Mouse (Mus musculus) neural tube, embryonic 14.5 days (tissue): ENCODE measurements around the gene Steap3. TPM values are rescaled to one million over a fixed set of nuclear protein-coding genes. Genes with fewer than 3 reads are reported as not detected.

Source experiments
- ATAC-seq: fragments of 200-750 bp; cut with Nextera tagmentation; 2 replicates; pipeline ENCODE4 v1.8.0; 2017; ENCODE audit warnings: low read depth, mild to moderate bottlenecking, moderate TSS enrichment, moderate library complexity
- H3K27ac ChIP-seq: fragments of 300-500 bp; sonication (generic); 2 replicates; pipeline ENCODE4 v1.5.1; 2014; ENCODE audit warnings: low read depth, mild to moderate bottlenecking, control low read depth, low read length, moderate library complexity, mixed read lengths
- H3K27me3 ChIP-seq: fragments of 300-500 bp; sonication (generic); 2 replicates; pipeline ENCODE4 v1.6.1; 2014; ENCODE audit warnings: low read length; ENCODE audit not compliant: control insufficient read depth, insufficient read depth
- H3K36me3 ChIP-seq: fragments of 300-500 bp; sonication (generic); 2 replicates; pipeline ENCODE4 v1.6.1; 2014; ENCODE audit warnings: low read length, mixed read lengths; ENCODE audit not compliant: control insufficient read depth, insufficient read depth
- H3K4me1 ChIP-seq: fragments of 300-500 bp; sonication (generic); 2 replicates; pipeline ENCODE4 v1.6.1; 2014; ENCODE audit warnings: low read length; ENCODE audit not compliant: control insufficient read depth, insufficient read depth
- H3K4me2 ChIP-seq: fragments of 300-500 bp; sonication (generic); 2 replicates; pipeline ENCODE4 v1.6.1; 2014; ENCODE audit warnings: mild to moderate bottlenecking, low read depth, low read length, control low read depth
- H3K4me3 ChIP-seq: fragments of 300-500 bp; sonication (generic); 2 replicates; pipeline ENCODE4 v1.5.1; 2014; ENCODE audit warnings: low read depth, low read length, control low read depth, mixed read lengths
- H3K9ac ChIP-seq: fragments of 300-500 bp; sonication (generic); replicated peaks from 2 replicates; pipeline ENCODE4 v1.6.1; 2014; ENCODE audit warnings: low read depth, mild to moderate bottlenecking, control low read depth, low read length, mixed read lengths
- H3K9me3 ChIP-seq: fragments of 300-500 bp; sonication (generic); 2 replicates; pipeline ENCODE4 v1.6.1; 2016; ENCODE audit warnings: low read length; ENCODE audit not compliant: control insufficient read depth
- WGBS: fragments of 180-500 bp; shearing (Covaris S2); extraction: QIAGEN DNeasy Blood & Tissue Kit; methylation state at CpG from one replicate; pipeline ENCODE4 v1.1.7; 2014; 5-methylcytosine and 5-hydroxymethylcytosine counted together
- polyA plus RNA-seq: library from polyadenylated mRNA; unstranded; fragments of >200 nt; fragmentation: Nextera tagmentation; extraction: Ambion mirVana; gene quantifications from 2 replicates; pipeline ENCODE4 v1.2.1, GENCODE M21; 2014

The Steap3 gene
- polyA plus RNA-seq, 1 experiment from 2014 or later, result 1.7 TPM

GRCm38 (mm10) chr1:120275224-120275623 lies 2.7 kb upstream of the Steap3 start:
- Histone ChIP-seq H3K36me3 (no peaks in the 10 kb centered on the region), H3K4me3 (no peak overlapping the region), H3K27me3 (no peaks in the 10 kb centered on the region), H3K4me1 (no peaks in the 10 kb centered on the region), H3K4me2 (no peak overlapping the region), H3K27ac (no peak overlapping the region), H3K9me3 (no peaks in the 10 kb centered on the region), H3K9ac (no peak overlapping the region)
- WGBS, result 48% methylated on average over 3 of the region's 3 CpGs
- peak; percentile 69; the same call in 1 of the 2 replicates for ATAC-seq

GRCm38 (mm10) chr1:120270882-120271281 lies 1.6 kb downstream of the Steap3 start:
- H3K27me3 ChIP-seq, result no peaks in the 10 kb centered on the region
- no peaks in the 10 kb centered on the region for H3K9me3 ChIP-seq
- H3K4me3 ChIP-seq, result no peak overlapping the region
- no peaks in the 10 kb centered on the region for H3K36me3 ChIP-seq
- H3K4me1 ChIP-seq, result no peaks in the 10 kb centered on the region
- no peak overlapping the region for H3K4me2 ChIP-seq
- 80% methylated on average over 3 of the region's 3 CpGs for WGBS
- no peak overlapping the region for H3K9ac ChIP-seq
- no peak overlapping the region for H3K27ac ChIP-seq
- ATAC-seq, result no peak

- H3K9ac ChIP-seq, result no peak overlapping the region
- H3K4me1 ChIP-seq, result 0 out of 2 replicates have a peak, but pooled peaks cover 3% of the 10 kb centered on the region
- no peak overlapping the region for H3K4me3 ChIP-seq
- 78% methylated on average over 7 of the region's 7 CpGs for WGBS
- ATAC-seq, result no peak
- H3K36me3 ChIP-seq, result no peaks in the 10 kb centered on the region
- H3K27ac ChIP-seq, result no peak overlapping the region
- no peaks in the 10 kb centered on the region for H3K9me3 ChIP-seq
- no peaks in the 10 kb centered on the region for H3K27me3 ChIP-seq
- H3K4me2 ChIP-seq, result no peak overlapping the region
Measured at GRCm38 (mm10) chr1:120270115-120270514, 2.4 kb downstream of the Steap3 start.

GRCm38 (mm10) chr1:120267631-120268030 lies 4.9 kb downstream of the Steap3 start:
- 0 out of 2 replicates have a peak, but pooled peaks cover 3% of the 10 kb centered on the region for H3K4me1 ChIP-seq
- 92% methylated on average over 3 of the region's 3 CpGs for WGBS
- no peak overlapping the region for H3K4me3 ChIP-seq
- H3K36me3 ChIP-seq, result no peaks in the 10 kb centered on the region
- no peak overlapping the region for H3K27ac ChIP-seq
- no peak for ATAC-seq
- no peak overlapping the region for H3K9ac ChIP-seq
- no peak overlapping the region for H3K4me2 ChIP-seq
- no peaks in the 10 kb centered on the region for H3K9me3 ChIP-seq
- no peaks in the 10 kb centered on the region for H3K27me3 ChIP-seq

GRCm38 (mm10) chr1:120266460-120266859 lies 6.0 kb downstream of the Steap3 start:
- 45% methylated on average over 4 of the region's 4 CpGs for WGBS
- no peaks in the 10 kb centered on the region for H3K27me3 ChIP-seq
- no peaks in the 10 kb centered on the region for H3K36me3 ChIP-seq
- 0 out of 2 replicates have a peak, but pooled peaks cover 3% of the 10 kb centered on the region for H3K4me1 ChIP-seq
- no peak for ATAC-seq
- no peak overlapping the region for H3K4me3 ChIP-seq
- no peak overlapping the region for H3K4me2 ChIP-seq
- no peak overlapping the region for H3K27ac ChIP-seq
- no peak overlapping the region for H3K9ac ChIP-seq
- H3K9me3 ChIP-seq, result no peaks in the 10 kb centered on the region

GRCm38 (mm10) chr1:120264861-120265686 lies 7.4 kb downstream of the Steap3 start:
- H3K9ac ChIP-seq, result peak overlapping the region; percentile 47
- WGBS, result 1% methylated on average over 40 of the region's 40 CpGs
- H3K4me2 ChIP-seq, result peak overlapping the region; percentile 94
- H3K27me3 ChIP-seq, result no peaks in the 10 kb centered on the region
- H3K27ac ChIP-seq, result no peak overlapping the region
- H3K36me3 ChIP-seq, result no peaks in the 10 kb centered on the region
- H3K9me3 ChIP-seq, result no peaks in the 10 kb centered on the region
- peak overlapping the region; percentile 44 for H3K4me3 ChIP-seq
- peak; percentile 89 for ATAC-seq
- H3K4me1 ChIP-seq, result 0 out of 2 replicates have a peak, but pooled peaks cover 3% of the 10 kb centered on the region

GRCm38 (mm10) chr1:120263226-120263625 lies 9.3 kb downstream of the Steap3 start:
- Histone ChIP-seq H3K9ac (no peak overlapping the region), H3K4me3 (no peak overlapping the region), H3K9me3 (no peaks in the 10 kb centered on the region), H3K27me3 (no peaks in the 10 kb centered on the region), H3K36me3 (no peaks in the 10 kb centered on the region), H3K4me2 (no peak overlapping the region), H3K27ac (no peak overlapping the region), H3K4me1 (0 out of 2 replicates have a peak, but pooled peaks cover 5% of the 10 kb centered on the region)
- no peak for ATAC-seq
- WGBS, result 87% methylated on average over 4 of the region's 4 CpGs

GRCm38 (mm10) chr1:120261166-120261565 lies 11.3 kb downstream of the Steap3 start:
- no peak for ATAC-seq
- H3K4me1 ChIP-seq, result 0 out of 2 replicates have a peak, but pooled peaks cover 5% of the 10 kb centered on the region
- no peak overlapping the region for H3K27ac ChIP-seq
- 96% methylated on average over 5 of the region's 5 CpGs for WGBS
- H3K4me3 ChIP-seq, result no peak overlapping the region
- no peaks in the 10 kb centered on the region for H3K36me3 ChIP-seq
- no peaks in the 10 kb centered on the region for H3K9me3 ChIP-seq
- no peak overlapping the region for H3K4me2 ChIP-seq
- H3K9ac ChIP-seq, result no peak overlapping the region
- no peaks in the 10 kb centered on the region for H3K27me3 ChIP-seq

GRCm38 (mm10) chr1:120259249-120259648 lies 13.3 kb downstream of the Steap3 start:
- WGBS, result 81% methylated on average over 7 of the region's 7 CpGs
- Histone ChIP-seq H3K36me3 (no peaks in the 10 kb centered on the region), H3K4me3 (no peak overlapping the region), H3K4me2 (no peak overlapping the region), H3K27me3 (no peaks in the 10 kb centered on the region), H3K9ac (no peak overlapping the region), H3K4me1 (0 out of 2 replicates have a peak, but pooled peaks cover 2% of the 10 kb centered on the region), H3K9me3 (no peaks in the 10 kb centered on the region), H3K27ac (no peak overlapping the region)
- ATAC-seq, result no peak
